Mouse (Mus musculus): ENCODE data around the gene Plekha4.
"Not testable (repeated sequence)": the region's sequence is repeated elsewhere in the genome, so short reads cannot be mapped to it uniquely, and the experiment has no call there.

The Plekha4 gene

GRCm38 (mm10) chr7:45509912-45510787 lies 16.0 kb upstream of the Plekha4 start, which contains the start of gene Nucb1:
TSS of gene Nucb1 (minus strand) at chr7:45510406.
- peak; percentile 89 for DNase-seq

- DNase-seq, result no peak
These were observed 11.7 kb upstream of the Plekha4 start for GRCm38 (mm10) chr7:45514411-45514810.

- DNase-seq, result no peak
These were observed 10.7 kb upstream of the Plekha4 start for GRCm38 (mm10) chr7:45515436-45515835.

- DNase-seq, result not testable (repeated sequence)
These were observed 9.3 kb upstream of the Plekha4 start for GRCm38 (mm10) chr7:45516846-45517245.

GRCm38 (mm10) chr7:45518618-45519017 lies 7.5 kb upstream of the Plekha4 start:
- no peak for DNase-seq

GRCm38 (mm10) chr7:45519345-45520120 lies 6.6 kb upstream of the Plekha4 start:
- no peak for DNase-seq

GRCm38 (mm10) chr7:45520605-45521004 lies 5.5 kb upstream of the Plekha4 start:
- DNase-seq, result peak; percentile 55

- DNase-seq, result peak; percentile 85
These were observed 4.4 kb upstream of the Plekha4 start for GRCm38 (mm10) chr7:45521728-45522184.

GRCm38 (mm10) chr7:45522194-45522752 lies 3.9 kb upstream of the Plekha4 start:
- no peak for DNase-seq

- peak; percentile 58 for DNase-seq
These were observed 3.0 kb upstream of the Plekha4 start for GRCm38 (mm10) chr7:45522957-45523676.

GRCm38 (mm10) chr7:45523678-45524170 lies 2.4 kb upstream of the Plekha4 start:
- DNase-seq, result no peak

GRCm38 (mm10) chr7:45524841-45525621 lies 1.1 kb upstream of the Plekha4 start:
- peak; percentile 65 for DNase-seq

- DNase-seq, result no peak
These were observed 467 bp downstream of the Plekha4 start for GRCm38 (mm10) chr7:45526474-45527120.

- not testable (repeated sequence) for DNase-seq
These were observed 1.0 kb downstream of the Plekha4 start for GRCm38 (mm10) chr7:45527169-45527568.

GRCm38 (mm10) chr7:45529461-45529860 lies 3.3 kb downstream of the Plekha4 start:
- DNase-seq, result no peak

- DNase-seq, result no peak
These were observed 4.5 kb downstream of the Plekha4 start for GRCm38 (mm10) chr7:45530643-45531042.

- DNase-seq, result no peak
These were observed 9.5 kb downstream of the Plekha4 start for GRCm38 (mm10) chr7:45535676-45536075.

GRCm38 (mm10) chr7:45537602-45538001 lies 11.5 kb downstream of the Plekha4 start:
- peak; percentile 57 for DNase-seq

- peak; percentile 73 for DNase-seq
These were observed 12.3 kb downstream of the Plekha4 start for GRCm38 (mm10) chr7:45538163-45539041.

GRCm38 (mm10) chr7:45539095-45539494 lies 13.0 kb downstream of the Plekha4 start:
- DNase-seq, result peak; percentile 53
